Mouse (Mus musculus) G1E (cell line): Measurements from ENCODE around the gene Cx3cr1. TPM values are rescaled to one million over a fixed set of nuclear protein-coding genes. Genes with fewer than 3 reads are reported as not detected.
"Not testable (repeated sequence)": the region's sequence is repeated elsewhere in the genome, so short reads cannot be mapped to it uniquely, and the experiment has no call there.

Source experiments
- ATAC-seq: 2 replicates; pipeline ENCODE4 v1.8.0; 2016; ENCODE audit warnings: mild to moderate bottlenecking; ENCODE audit not compliant: insufficient number of reproducible peaks, poor library complexity, low FRiP score, severe bottlenecking; ENCODE audit errors: extremely low read depth
- DNase-seq: peaks from one replicate; pipeline ENCODE4 v3.0.0; 2012; ENCODE audit warnings: low spot score
- H3K27me3 ChIP-seq: 2 replicates; pipeline ENCODE4 v1.6.1; 2012; ENCODE audit warnings: mild to moderate bottlenecking, low read length, inconsistent platforms; ENCODE audit not compliant: insufficient read depth
- H3K36me3 ChIP-seq: replicated peaks from 2 replicates; pipeline ENCODE3; 2012; ENCODE audit warnings: mild to moderate bottlenecking, inconsistent platforms
- H3K4me1 ChIP-seq: 2 replicates; pipeline ENCODE4 v1.6.1; 2012; ENCODE audit warnings: low read depth, low read length, inconsistent platforms, mixed read lengths; ENCODE audit not compliant: insufficient read depth
- H3K4me3 ChIP-seq: 2 replicates; pipeline ENCODE4 v1.5.1; 2012; ENCODE audit warnings: low read depth, mild to moderate bottlenecking, inconsistent platforms, low read length, moderate library complexity, mixed read lengths
- H3K9me3 ChIP-seq: replicated peaks from 2 replicates; pipeline ENCODE4 v1.6.1; 2012; ENCODE audit warnings: inconsistent platforms
- CTCF ChIP-seq: IDR thresholded peaks from 2 replicates; pipeline ENCODE4 v1.5.1; 2012; ENCODE audit warnings: low read depth, low read length, inconsistent platforms, mixed read lengths
- GATA1 ChIP-seq: IDR thresholded peaks from 2 replicates; pipeline ENCODE4 v1.6.1; 2012; ENCODE audit warnings: borderline replicate concordance, low read length, inconsistent platforms, mixed read lengths
- GATA2 ChIP-seq: IDR thresholded peaks from 2 replicates; pipeline ENCODE4 v1.6.1; 2012; ENCODE audit warnings: low read depth, low read length, inconsistent platforms, borderline replicate concordance
- POLR2AphosphoS5 ChIP-seq: IDR thresholded peaks from 2 replicates; pipeline ENCODE4 v1.6.1; 2012; ENCODE audit warnings: low read depth, low read length, inconsistent platforms; ENCODE audit not compliant: insufficient replicate concordance
- TAL1 ChIP-seq: conservative IDR thresholded peaks from 2 replicates; pipeline ENCODE4 v1.6.1; 2012; ENCODE audit warnings: low read depth, low read length, inconsistent platforms, mixed read lengths
- polyA plus RNA-seq: library from polyadenylated mRNA; stranded (reverse); fragments of >175 nt; gene quantifications from 2 replicates; pipeline ENCODE4 v1.2.3, GENCODE M21; 2012
- total RNA-seq, 2 experiments: library from RNA; stranded (forward) in 1 of 2; stranded (reverse) in 1 of 2; fragments of 200-1000 nt in 1 of 2; fragments of >200 nt in 1 of 2; fragmentation: Nextera tagmentation in 1 of 2; gene quantifications; 2 replicates each; pipeline ENCODE4 v1.2.3; 2014 to 2017

Cx3cr1 gene
- total and polyA plus RNA-seq, 3 experiments, result 0.22 TPM; not detected in 2

DNA sequence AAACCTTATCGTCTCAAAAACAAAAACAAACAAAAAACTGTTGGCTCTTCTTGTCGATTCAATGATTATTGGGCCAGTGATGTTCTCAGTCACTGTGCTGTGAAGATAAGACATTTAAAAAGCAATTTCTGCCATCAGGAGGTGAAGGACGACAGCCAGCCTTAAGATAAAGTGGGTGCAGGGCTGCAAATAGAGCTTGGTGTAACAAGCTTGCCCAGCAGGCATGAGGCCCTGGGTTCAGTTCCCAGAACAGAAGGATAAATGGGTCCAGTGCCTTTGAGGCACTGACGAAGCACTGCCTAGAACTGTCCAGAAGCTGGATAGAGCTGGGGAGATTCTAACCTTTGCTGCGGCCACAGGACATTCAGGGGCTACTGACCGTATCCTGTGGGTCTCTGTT lies 42.8 kb upstream of the Cx3cr1 start:
- H3K4me1 ChIP-seq, result peaks cover 64% of the 10 kb centered on the region
- peaks cover 29% of the 10 kb centered on the region for H3K36me3 ChIP-seq
- peak overlapping the region; percentile 68; the same call in 1 of the 2 replicates for H3K4me3 ChIP-seq
- ATAC-seq, result peak; percentile 19
- no peaks in the 10 kb centered on the region for H3K27me3 ChIP-seq
- no peaks in the 10 kb centered on the region for H3K9me3 ChIP-seq
- DNase-seq, result no peak
- peak; percentile 78 for TF ChIP-seq TAL1
- TF ChIP-seq GATA2, result no peak

DNA sequence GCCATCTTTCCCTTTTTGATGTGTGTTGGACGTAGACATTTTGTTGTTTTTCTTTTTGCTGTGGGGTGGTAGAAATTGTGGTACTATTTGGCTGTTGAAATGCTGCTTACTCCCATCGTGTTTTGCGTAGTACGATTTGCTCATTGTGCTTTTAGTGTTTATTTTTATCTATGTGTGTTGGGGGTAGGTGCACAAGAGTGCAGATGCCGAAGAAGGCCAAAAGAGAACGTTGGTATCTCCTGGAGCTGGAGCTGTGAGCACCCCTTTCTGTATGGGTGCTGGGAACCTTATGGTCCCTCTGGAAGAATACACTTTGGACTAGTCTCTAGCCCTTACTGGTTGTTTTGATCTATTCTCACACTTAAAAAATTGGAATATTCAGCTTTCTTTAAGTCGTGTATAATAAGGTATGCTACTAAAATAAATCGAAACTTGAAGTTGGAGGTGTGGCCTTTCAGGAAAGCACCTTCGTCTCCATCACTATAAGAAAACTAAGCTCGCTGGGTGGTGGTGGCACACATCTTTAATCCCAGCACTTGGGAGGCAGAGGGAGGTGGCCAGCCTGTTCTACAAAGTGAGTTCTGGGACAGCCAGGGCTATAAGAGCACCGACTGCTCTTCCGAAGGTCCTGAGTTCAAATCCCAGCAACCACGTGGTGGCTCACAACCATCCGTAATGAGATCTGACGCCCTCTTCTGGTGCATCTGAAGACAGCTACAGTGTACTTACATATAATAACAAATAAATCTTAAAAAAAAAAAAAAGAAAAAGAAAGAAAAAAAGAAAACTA lies 41.7 kb upstream of the Cx3cr1 start:
- Histone ChIP-seq H3K36me3 (peaks cover 18% of the 10 kb centered on the region), H3K4me1 (peaks cover 53% of the 10 kb centered on the region), H3K27me3 (no peaks in the 10 kb centered on the region), H3K4me3 (peak overlapping the region; percentile 85), H3K9me3 (no peaks in the 10 kb centered on the region)
- DNase-seq (no peak), ATAC-seq (no peak)
- TF ChIP-seq GATA1 (no peak), CTCF (no peak), POLR2AphosphoS5 (no peak), GATA2 (no peak), TAL1 (no peak)

DNA sequence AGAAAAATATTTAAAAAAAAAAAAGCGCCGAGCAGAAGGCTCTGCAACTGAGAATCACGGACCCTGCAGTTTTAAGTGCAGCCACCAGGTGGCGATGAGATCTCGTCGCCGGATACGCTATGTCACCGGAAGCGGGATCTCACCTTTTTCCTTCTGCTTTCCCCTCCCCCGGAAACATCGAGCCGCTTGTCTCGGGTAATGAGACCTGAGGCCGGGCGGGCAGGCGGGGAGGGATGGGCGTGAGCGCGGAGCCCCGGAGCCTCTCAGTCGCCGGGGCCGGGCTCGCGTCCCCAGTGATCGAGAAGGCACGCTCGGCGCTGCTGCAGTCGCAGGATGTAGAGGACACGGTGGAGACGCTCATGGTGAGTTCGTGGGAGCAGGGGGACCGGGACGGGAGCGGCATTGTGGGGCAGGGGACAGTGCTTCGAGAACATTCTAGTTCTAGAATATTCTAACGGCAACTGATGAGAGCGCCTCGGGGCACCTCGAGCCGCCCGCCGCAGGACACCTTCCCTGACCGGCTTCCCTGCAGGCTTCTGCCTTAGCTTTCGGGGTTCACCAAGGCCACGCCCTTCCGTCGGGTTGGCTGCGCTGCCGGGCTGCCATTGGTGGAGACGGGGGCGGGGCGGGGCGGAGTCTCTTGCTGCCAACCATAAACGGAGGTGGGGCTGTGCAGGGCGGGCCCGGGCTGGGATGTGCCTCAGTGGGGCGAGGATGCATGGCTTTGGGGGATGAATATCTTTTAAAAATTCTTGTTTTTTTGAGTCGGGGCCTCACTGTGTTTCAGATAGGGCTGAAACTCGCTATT lies 40.7 kb upstream of the Cx3cr1 start, which contains the start of gene Slc25a38:
TSS of gene Slc25a38 (plus strand) at position 164 of the 808 bp plus-strand sequence.
- peaks cover 45% of the 10 kb centered on the region for H3K4me1 ChIP-seq
- peak; percentile 90 for DNase-seq

DNA sequence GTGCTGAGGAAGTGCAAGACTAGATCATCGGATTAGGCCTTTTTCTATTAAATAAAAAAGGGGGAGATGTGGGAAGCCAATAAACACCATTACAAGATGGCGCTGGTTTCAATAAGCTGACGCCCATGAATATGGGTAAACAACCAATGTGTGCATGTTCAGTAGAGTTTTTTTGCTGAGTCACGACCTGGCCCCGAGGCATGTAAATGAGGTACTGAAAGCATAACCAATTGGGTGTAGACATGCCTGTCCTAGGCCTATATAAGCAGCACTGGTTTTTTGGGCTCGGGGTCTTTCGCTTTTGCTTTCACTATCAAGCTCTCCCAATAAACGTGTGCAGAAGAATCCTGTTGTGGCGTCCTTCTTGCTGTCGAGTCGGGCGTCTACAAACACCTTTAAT lies 39.3 kb upstream of the Cx3cr1 start:
- H3K36me3 ChIP-seq, DNase-seq, H3K9me3 ChIP-seq, H3K4me3 ChIP-seq, ATAC-seq, H3K27me3 ChIP-seq: not testable (repeated sequence)
- H3K4me1 ChIP-seq, result peaks cover 31% of the 10 kb centered on the region

More for the DNA sequence above, 40.7 kb upstream of the Cx3cr1 start, which contains the start of gene Slc25a38:
- H3K4me3 ChIP-seq, result peak within 1 kb of the TSS; percentile 85
- peaks cover 18% of the 10 kb centered on the region for H3K36me3 ChIP-seq
- H3K27me3 ChIP-seq, result no peaks in the 10 kb centered on the region
- H3K9me3 ChIP-seq, result no peaks in the 10 kb centered on the region
- peak; percentile 65 for ATAC-seq
- TF ChIP-seq GATA1, result no peak
- no peak for TF ChIP-seq TAL1
- TF ChIP-seq GATA2, result no peak
- TF ChIP-seq POLR2AphosphoS5, result no peak
- peak; percentile 57 for TF ChIP-seq CTCF

DNA sequence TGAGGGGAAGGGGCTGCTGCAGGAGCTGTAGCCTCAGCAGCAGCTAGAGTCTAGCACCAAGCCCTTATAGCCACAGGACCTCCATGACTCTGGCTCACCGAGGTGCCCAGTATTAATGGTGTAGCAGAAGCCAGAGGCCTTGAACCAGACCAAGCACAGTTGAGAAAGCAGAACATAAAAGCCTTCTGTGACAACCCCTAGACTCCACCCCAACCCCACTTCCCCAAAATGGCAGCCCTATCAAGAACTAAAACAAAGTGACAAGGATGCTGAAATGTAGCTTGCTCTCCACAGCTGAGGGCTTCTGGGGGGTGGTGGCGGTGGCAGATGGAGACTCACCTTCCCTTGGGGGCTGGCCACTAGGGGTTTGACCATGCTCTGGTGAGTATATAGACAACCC lies 31.5 kb upstream of the Cx3cr1 start:
- Histone ChIP-seq H3K27me3 (no peaks in the 10 kb centered on the region; the same call in 1 of the 2 replicates), H3K9me3 (peaks cover 6% of the 10 kb centered on the region), H3K4me1 (peaks cover 8% of the 10 kb centered on the region; the same call in 1 of the 2 replicates), H3K4me3 (no peak overlapping the region), H3K36me3 (no peaks in the 10 kb centered on the region)
- DNase-seq (no peak), ATAC-seq (no peak)
- no peak for TF ChIP-seq TAL1
- no peak for TF ChIP-seq CTCF
- TF ChIP-seq GATA1, result no peak
- no peak for TF ChIP-seq POLR2AphosphoS5
- TF ChIP-seq GATA2, result no peak

DNA sequence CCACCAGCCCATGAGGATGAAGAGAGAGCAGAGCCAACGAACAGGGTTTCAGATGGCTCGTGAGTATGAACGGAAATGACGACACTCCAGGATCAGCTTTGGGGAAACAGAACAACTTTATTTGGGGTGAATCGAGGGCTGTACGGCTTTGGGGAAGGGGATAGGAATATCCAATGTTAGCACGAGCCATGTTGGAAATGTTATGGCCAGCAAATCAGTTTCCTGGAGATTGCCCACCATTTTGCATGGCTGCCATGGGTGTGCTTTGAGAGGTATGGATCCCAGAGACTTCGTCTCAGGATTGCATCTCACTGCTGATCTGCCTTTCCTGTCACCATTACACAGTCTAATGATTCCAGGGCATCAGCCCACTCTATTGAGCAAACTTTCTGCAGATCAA lies 29.6 kb upstream of the Cx3cr1 start:
- ATAC-seq (no peak), DNase-seq (no peak)
- no peak overlapping the region for H3K4me3 ChIP-seq
- H3K27me3 ChIP-seq, result no peaks in the 10 kb centered on the region; the same call in 1 of the 2 replicates
- H3K4me1 ChIP-seq, result peaks cover 8% of the 10 kb centered on the region; the same call in 1 of the 2 replicates
- no peak for TF ChIP-seq GATA1
- TF ChIP-seq GATA2, result no peak
- TF ChIP-seq CTCF, result no peak
- TF ChIP-seq POLR2AphosphoS5, result no peak
- TF ChIP-seq TAL1, result no peak
- H3K36me3 ChIP-seq, result no peaks in the 10 kb centered on the region
- peaks cover 6% of the 10 kb centered on the region for H3K9me3 ChIP-seq
